Mouse (Mus musculus): ENCODE data around the gene Gm2007. TPM values are rescaled to one million over a fixed set of nuclear protein-coding genes. Genes with fewer than 3 reads are reported as not detected.
"Not testable (repeated sequence)": the region's sequence is repeated elsewhere in the genome, so short reads cannot be mapped to it uniquely, and the experiment has no call there.

The Gm2007 gene
- polyA plus RNA-seq (2015; fragmentation: Nextera tagmentation; extraction: Ambion mirVana), result not detected in 2 replicates

DNA sequence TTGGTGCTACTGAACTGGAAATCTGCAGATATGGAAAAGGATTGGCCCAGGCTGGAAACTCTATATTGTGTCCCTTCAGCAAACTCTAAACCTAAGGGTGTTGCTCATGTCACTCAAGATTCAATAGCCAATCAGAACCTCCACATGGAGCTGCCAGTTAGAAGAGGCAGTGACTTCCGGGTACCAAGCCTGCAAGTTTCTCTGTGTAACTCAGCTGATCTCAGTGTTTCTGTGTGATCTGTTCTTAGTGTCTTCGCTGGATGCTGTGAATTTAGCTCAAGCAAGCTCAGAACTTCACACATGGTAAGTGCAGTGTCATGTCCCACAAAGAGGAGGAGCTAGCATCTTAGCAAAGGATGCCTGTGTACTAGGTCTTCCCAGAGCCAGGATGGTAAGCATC lies at the start of gene Gm2007:
Gene Gm2007 (plus strand): TSS at position 301 of the 400 bp plus-strand sequence.
- not testable (repeated sequence) for H3K4me3 ChIP-seq; H3K27ac ChIP-seq (replicated peaks); H3K36me3 ChIP-seq; H3K4me2 ChIP-seq (replicated peaks); H3K9ac ChIP-seq (replicated peaks); H3K4me1 ChIP-seq; ATAC-seq (replicated peaks); H3K9me3 ChIP-seq; H3K27me3 ChIP-seq
- WGBS, result no CpG with 5 or more reads among the region's 2 CpGs

- not testable (repeated sequence) for H3K4me3 ChIP-seq; H3K4me2 ChIP-seq (replicated peaks); H3K27me3 ChIP-seq; H3K9me3 ChIP-seq; H3K36me3 ChIP-seq; ATAC-seq (replicated peaks); H3K27ac ChIP-seq (replicated peaks); H3K9ac ChIP-seq (replicated peaks); H3K4me1 ChIP-seq
- WGBS, result no CpG with 5 or more reads among the region's 9 CpGs
Observed at GRCm38 (mm10) chr2:175703546-175703945, 37.8 kb upstream of the Gm2007 start, which contains the start of gene Zfp969. TSS of gene Zfp969 (minus strand) at chr2:175703646.

GRCm38 (mm10) chr2:175800993-175801392 lies 59.7 kb downstream of the Gm2007 start, which contains the start of gene Gm14288:
TSS of gene Gm14288 (minus strand) at chr2:175801093.
- WGBS, result no CpG with 5 or more reads among the region's 6 CpGs
- ATAC-seq (replicated peaks); H3K4me1 ChIP-seq: not testable (repeated sequence)

More at GRCm38 (mm10) chr2:175800993-175801392, 59.7 kb downstream of the Gm2007 start, which contains the start of gene Gm14288:
- H3K9ac ChIP-seq (replicated peaks); H3K4me3 ChIP-seq; H3K27ac ChIP-seq (replicated peaks); H3K36me3 ChIP-seq; H3K27me3 ChIP-seq; H3K9me3 ChIP-seq; H3K4me2 ChIP-seq (replicated peaks): not testable (repeated sequence)

Other genes with a start within 250 kb of the Gm2007 start
- gene Gm11007, start 97.6 kb upstream of the Gm2007 start, polyA plus RNA-seq (2015; fragmentation: Nextera tagmentation; extraction: Ambion mirVana), result not detected in 2 replicates
- 11.1 and 11.7 TPM in 2 replicates for gene Zfp969, start 37.9 kb upstream of the Gm2007 start, polyA plus RNA-seq (2015; fragmentation: Nextera tagmentation; extraction: Ambion mirVana)
- 3.0 and 4.4 TPM in 2 replicates for gene Gm14288, start 59.6 kb downstream of the Gm2007 start, polyA plus RNA-seq (2015; fragmentation: Nextera tagmentation; extraction: Ambion mirVana)
- gene Gm6710, start 127.7 kb downstream of the Gm2007 start, polyA plus RNA-seq (2015; fragmentation: Nextera tagmentation; extraction: Ambion mirVana), result 27.4 and 30.1 TPM in 2 replicates
- 2.2 and 2.7 TPM in 2 replicates for gene Zfp966, start 189.6 kb downstream of the Gm2007 start, polyA plus RNA-seq (2015; fragmentation: Nextera tagmentation; extraction: Ambion mirVana)
- 17.4 and 25.5 TPM in 2 replicates for gene Gm2026, start 223.8 kb downstream of the Gm2007 start, polyA plus RNA-seq (2015; fragmentation: Nextera tagmentation; extraction: Ambion mirVana)

Measured in forebrain, embryonic 15.5 days (tissue).